Mouse (Mus musculus) lung, postnatal 0 days (tissue): ENCODE measurements around the gene Tctex1d4. TPM values are rescaled to one million over a fixed set of nuclear protein-coding genes. Genes with fewer than 3 reads are reported as not detected.
A peak's percentile ranks its signal among the peaks of the same experiment; 100 is the strongest.

Source experiments
- ATAC-seq: fragments of 200-750 bp; cut with Nextera tagmentation; 2 replicates; pipeline ENCODE4 v1.8.0; 2017; ENCODE audit warnings: moderate library complexity
- DNase-seq: peaks from one replicate; pipeline ENCODE4 v3.0.0-alpha.2; 2016; ENCODE audit warnings: low spot score
- H3K27ac ChIP-seq: fragments of 300-500 bp; sonication (generic); 2 replicates; pipeline ENCODE4 v1.5.1; 2014; ENCODE audit warnings: antibody characterized with exemption, mild to moderate bottlenecking, low read length, mixed read lengths
- H3K27me3 ChIP-seq: fragments of 300-500 bp; sonication (generic); replicated peaks from 2 replicates; pipeline ENCODE4 v1.6.1; 2014; ENCODE audit warnings: low read length, mixed read lengths; ENCODE audit not compliant: insufficient read depth
- H3K36me3 ChIP-seq: fragments of 300-500 bp; sonication (generic); 2 replicates; pipeline ENCODE4 v1.6.1; 2014; ENCODE audit warnings: low read length, mixed read lengths; ENCODE audit not compliant: insufficient read depth
- H3K4me1 ChIP-seq: fragments of 300-500 bp; sonication (generic); 2 replicates; pipeline ENCODE4 v1.6.1; 2014; ENCODE audit warnings: antibody characterized with exemption, low read depth, low read length, mixed read lengths; ENCODE audit not compliant: insufficient read depth
- H3K4me2 ChIP-seq: fragments of 300-500 bp; sonication (generic); replicated peaks from 2 replicates; pipeline ENCODE4 v1.6.1; 2014; ENCODE audit warnings: low read depth, mild to moderate bottlenecking, low read length, moderate library complexity, mixed read lengths
- H3K4me3 ChIP-seq: fragments of 300-500 bp; sonication (generic); 2 replicates; pipeline ENCODE4 v1.5.1; 2014; ENCODE audit warnings: low read depth, low read length
- H3K9ac ChIP-seq: fragments of 300-500 bp; sonication (generic); replicated peaks from 2 replicates; pipeline ENCODE4 v1.6.1; 2014; ENCODE audit warnings: low read depth, mild to moderate bottlenecking
- H3K9me3 ChIP-seq: fragments of 300-500 bp; sonication (generic); 2 replicates; pipeline ENCODE4 v1.6.1; 2016; ENCODE audit warnings: low read length, mixed read lengths
- CTCF ChIP-seq: IDR thresholded peaks from 2 replicates; pipeline ENCODE4 v1.5.1; 2016; ENCODE audit warnings: antibody characterized with exemption, mild to moderate bottlenecking
- EP300 ChIP-seq: IDR thresholded peaks from 2 replicates; pipeline ENCODE4 v1.6.1; 2016; ENCODE audit warnings: antibody characterized with exemption, mild to moderate bottlenecking, control low read depth
- WGBS: fragments of 180-500 bp; shearing (Covaris S2); extraction: QIAGEN DNeasy Blood & Tissue Kit; methylation state at CpG from one replicate; pipeline ENCODE4 v1.1.7; 2014; 5-methylcytosine and 5-hydroxymethylcytosine counted together
- polyA plus RNA-seq: library from polyadenylated mRNA; unstranded; fragments of >200 nt; fragmentation: Nextera tagmentation; extraction: Ambion mirVana; gene quantifications from 2 replicates; pipeline ENCODE4 v1.2.1, GENCODE M21; 2015

The Tctex1d4 gene
- polyA plus RNA-seq, 1 experiment from 2014 or later, result 26.1 TPM

GRCm38 (mm10) chr4:117133817-117134600 lies 7.4 kb downstream of the Tctex1d4 start, which contains the start of gene Plk3:
TSS of gene Plk3 (minus strand) at chr4:117133963.
- Histone ChIP-seq H3K36me3 (no peaks in the 10 kb centered on the region), H3K4me3 (peak within 1 kb of the TSS; percentile 85), H3K27ac (0 out of 2 replicates have a peak within 1 kb of the TSS, but pooled peaks have one; percentile 9), H3K4me2 (peak within 1 kb of the TSS; percentile 99), H3K9me3 (no peaks in the 10 kb centered on the region), H3K9ac (peak within 1 kb of the TSS; percentile 78), H3K4me1 (peaks cover 3% of the 10 kb centered on the region), H3K27me3 (no peaks in the 10 kb centered on the region)
- 2% methylated on average over 38 of the region's 48 CpGs for WGBS
- TF ChIP-seq CTCF, result peak; percentile 30; the same call in 1 of the 2 replicates
- no peak for TF ChIP-seq EP300
- ATAC-seq, result peak; percentile 88
- DNase-seq, result peak; percentile 97

- no peak overlapping the region for H3K9ac ChIP-seq
- no peak overlapping the region for H3K4me2 ChIP-seq
- WGBS, result 13% methylated on average over 2 of the region's 2 CpGs
Measured at GRCm38 (mm10) chr4:117134601-117134995, 8.0 kb downstream of the Tctex1d4 start.

GRCm38 (mm10) chr4:117136034-117136433 lies 9.4 kb downstream of the Tctex1d4 start:
- peaks cover 3% of the 10 kb centered on the region for H3K4me1 ChIP-seq
- H3K36me3 ChIP-seq, result no peaks in the 10 kb centered on the region
- no peak overlapping the region for H3K9ac ChIP-seq
- H3K27ac ChIP-seq, result peak overlapping the region; percentile 69
- no peak overlapping the region for H3K4me2 ChIP-seq
- DNase-seq (peak; percentile 86), ATAC-seq (peak; percentile 68)
- H3K4me3 ChIP-seq, result no peak overlapping the region
- TF ChIP-seq EP300, result peak; percentile 88
- no peak for TF ChIP-seq CTCF
- no peaks in the 10 kb centered on the region for H3K27me3 ChIP-seq
- 18% methylated on average over 8 of the region's 8 CpGs for WGBS
- no peaks in the 10 kb centered on the region for H3K9me3 ChIP-seq

More at GRCm38 (mm10) chr4:117134601-117134995, 8.0 kb downstream of the Tctex1d4 start:
- ATAC-seq, result no peak
- no peaks in the 10 kb centered on the region for H3K9me3 ChIP-seq
- no peak for DNase-seq
- H3K4me1 ChIP-seq, result peaks cover 3% of the 10 kb centered on the region
- TF ChIP-seq EP300 (no peak), CTCF (no peak)
- no peak overlapping the region for H3K4me3 ChIP-seq
- no peak overlapping the region for H3K27ac ChIP-seq
- no peaks in the 10 kb centered on the region for H3K27me3 ChIP-seq
- no peaks in the 10 kb centered on the region for H3K36me3 ChIP-seq

GRCm38 (mm10) chr4:117138295-117139216 lies 12.0 kb downstream of the Tctex1d4 start:
- TF ChIP-seq CTCF, result no peak
- TF ChIP-seq EP300, result no peak
- ATAC-seq, result no peak
- H3K36me3 ChIP-seq, result no peaks in the 10 kb centered on the region
- H3K9ac ChIP-seq, result no peak overlapping the region
- H3K27me3 ChIP-seq, result no peaks in the 10 kb centered on the region
- H3K4me3 ChIP-seq, result no peak overlapping the region
- H3K4me2 ChIP-seq, result no peak overlapping the region
- H3K4me1 ChIP-seq, result no peaks in the 10 kb centered on the region; the same call in 1 of the 2 replicates
- no peaks in the 10 kb centered on the region for H3K9me3 ChIP-seq
- H3K27ac ChIP-seq, result no peak overlapping the region
- 63% methylated on average over 16 of the region's 17 CpGs for WGBS
- DNase-seq, result no peak

GRCm38 (mm10) chr4:117139217-117139612 lies 12.6 kb downstream of the Tctex1d4 start:
- Histone ChIP-seq H3K4me2 (no peak overlapping the region), H3K36me3 (no peaks in the 10 kb centered on the region)

GRCm38 (mm10) chr4:117140613-117141012 lies 14.0 kb downstream of the Tctex1d4 start:
- Histone ChIP-seq H3K27me3 (no peaks in the 10 kb centered on the region), H3K27ac (no peak overlapping the region), H3K4me2 (no peak overlapping the region), H3K4me1 (no peaks in the 10 kb centered on the region), H3K9ac (no peak overlapping the region), H3K9me3 (no peaks in the 10 kb centered on the region), H3K4me3 (no peak overlapping the region), H3K36me3 (no peaks in the 10 kb centered on the region)
- no peak for TF ChIP-seq EP300
- TF ChIP-seq CTCF, result peak; percentile 53
- ATAC-seq (no peak), DNase-seq (peak; percentile 68)
- WGBS, result 36% methylated on average over 4 of the region's 4 CpGs

More at GRCm38 (mm10) chr4:117139217-117139612, 12.6 kb downstream of the Tctex1d4 start:
- no peaks in the 10 kb centered on the region for H3K9me3 ChIP-seq
- H3K27ac ChIP-seq, result no peak overlapping the region
- H3K27me3 ChIP-seq, result no peaks in the 10 kb centered on the region
- no peaks in the 10 kb centered on the region; the same call in 1 of the 2 replicates for H3K4me1 ChIP-seq
- ATAC-seq, result peak; percentile 35; the same call in 1 of the 2 replicates
- 1% methylated on average over 2 of the region's 2 CpGs for WGBS
- DNase-seq, result peak; percentile 73
- TF ChIP-seq EP300 (no peak), CTCF (peak; percentile 83)
- no peak overlapping the region for H3K9ac ChIP-seq
- H3K4me3 ChIP-seq, result no peak overlapping the region
